Mouse (Mus musculus) testis, adult 2 months (tissue): ENCODE measurements around the gene Pik3ca.

Source experiments
- CTCF ChIP-seq: fragments of 200-500 bp; IDR thresholded peaks from 2 replicates; pipeline ENCODE4 v1.5.1; 2012; ENCODE audit warnings: low read depth, mild to moderate bottlenecking, inconsistent platforms, low read length, moderate library complexity; ENCODE audit not compliant: control insufficient read depth, insufficient read depth, insufficient replicate concordance
- POLR2A ChIP-seq: fragments of 200-500 bp; IDR thresholded peaks from 2 replicates; pipeline ENCODE4 v1.6.1; 2012; ENCODE audit warnings: low read depth, mild to moderate bottlenecking, inconsistent platforms, low read length, moderate library complexity; ENCODE audit not compliant: control insufficient read depth

DNA sequence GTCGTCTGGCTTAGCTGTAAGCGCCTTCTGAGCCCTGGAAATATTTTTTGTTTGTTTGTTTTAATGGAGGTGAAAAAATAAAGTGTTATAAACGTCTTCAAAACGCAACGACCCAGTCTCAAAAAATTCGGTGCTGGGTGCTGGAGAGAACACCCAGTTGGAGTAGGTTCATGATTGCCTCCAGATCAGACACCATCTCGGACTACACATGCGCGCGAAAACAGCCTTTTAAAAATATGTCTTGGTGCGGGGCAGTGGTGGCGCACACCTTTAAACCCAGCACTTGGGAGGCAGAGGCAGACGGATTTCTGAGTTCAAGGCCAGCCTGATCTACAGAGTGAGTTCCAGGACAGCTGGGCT, 113.7 kb downstream of the Pik3ca start:
- TF ChIP-seq CTCF (no peak), POLR2A (no peak)
